Mouse (Mus musculus) ES-Bruce4 (cell line): ENCODE results near the gene Prr14.

Experiments used
- CTCF ChIP-seq: IDR thresholded peaks from one replicate; pipeline ENCODE4 v1.8.1; 2011; ENCODE audit warnings: low read depth, low read length
- EP300 ChIP-seq: IDR thresholded peaks from 2 replicates; pipeline ENCODE4 v1.6.1; 2011; ENCODE audit warnings: low read depth, low read length; ENCODE audit not compliant: insufficient read depth

GRCm38 (mm10) chr7:127480321-127480720 is 20.9 kb downstream of the Prr14 start:
- TF ChIP-seq CTCF (no peak), EP300 (no peak)
